Mouse (Mus musculus) neural tube, embryonic 14.5 days (tissue): ENCODE data around the gene Nadsyn1. TPM values are rescaled to one million over a fixed set of nuclear protein-coding genes. Genes with fewer than 3 reads are reported as not detected.

Experiments
- ATAC-seq: fragments of 200-750 bp; cut with Nextera tagmentation; 2 replicates; pipeline ENCODE4 v1.8.0; 2017; ENCODE audit warnings: low read depth, mild to moderate bottlenecking, moderate TSS enrichment, moderate library complexity
- H3K27ac ChIP-seq: fragments of 300-500 bp; sonication (generic); 2 replicates; pipeline ENCODE4 v1.5.1; 2014; ENCODE audit warnings: low read depth, mild to moderate bottlenecking, control low read depth, low read length, moderate library complexity, mixed read lengths
- H3K27me3 ChIP-seq: fragments of 300-500 bp; sonication (generic); 2 replicates; pipeline ENCODE4 v1.6.1; 2014; ENCODE audit warnings: low read length; ENCODE audit not compliant: control insufficient read depth, insufficient read depth
- H3K36me3 ChIP-seq: fragments of 300-500 bp; sonication (generic); 2 replicates; pipeline ENCODE4 v1.6.1; 2014; ENCODE audit warnings: low read length, mixed read lengths; ENCODE audit not compliant: control insufficient read depth, insufficient read depth
- H3K4me1 ChIP-seq: fragments of 300-500 bp; sonication (generic); 2 replicates; pipeline ENCODE4 v1.6.1; 2014; ENCODE audit warnings: low read length; ENCODE audit not compliant: control insufficient read depth, insufficient read depth
- H3K4me2 ChIP-seq: fragments of 300-500 bp; sonication (generic); 2 replicates; pipeline ENCODE4 v1.6.1; 2014; ENCODE audit warnings: mild to moderate bottlenecking, low read depth, low read length, control low read depth
- H3K4me3 ChIP-seq: fragments of 300-500 bp; sonication (generic); 2 replicates; pipeline ENCODE4 v1.5.1; 2014; ENCODE audit warnings: low read depth, low read length, control low read depth, mixed read lengths
- H3K9ac ChIP-seq: fragments of 300-500 bp; sonication (generic); replicated peaks from 2 replicates; pipeline ENCODE4 v1.6.1; 2014; ENCODE audit warnings: low read depth, mild to moderate bottlenecking, control low read depth, low read length, mixed read lengths
- H3K9me3 ChIP-seq: fragments of 300-500 bp; sonication (generic); 2 replicates; pipeline ENCODE4 v1.6.1; 2016; ENCODE audit warnings: low read length; ENCODE audit not compliant: control insufficient read depth
- WGBS: fragments of 180-500 bp; shearing (Covaris S2); extraction: QIAGEN DNeasy Blood & Tissue Kit; methylation state at CpG from one replicate; pipeline ENCODE4 v1.1.7; 2014; 5-methylcytosine and 5-hydroxymethylcytosine counted together
- polyA plus RNA-seq: library from polyadenylated mRNA; unstranded; fragments of >200 nt; fragmentation: Nextera tagmentation; extraction: Ambion mirVana; gene quantifications from 2 replicates; pipeline ENCODE4 v1.2.1, GENCODE M21; 2014

Nadsyn1 gene
- polyA plus RNA-seq, 1 experiment from 2014 or later, result 6.7 TPM

- Histone ChIP-seq H3K4me3 (no peak overlapping the region), H3K4me1 (peaks cover 38% of the 10 kb centered on the region), H3K9ac (no peak overlapping the region), H3K27ac (no peak overlapping the region), H3K36me3 (peaks cover 9% of the 10 kb centered on the region), H3K4me2 (no peak overlapping the region), H3K27me3 (no peaks in the 10 kb centered on the region), H3K9me3 (no peaks in the 10 kb centered on the region)
- no peak for ATAC-seq
- 70% methylated on average over 3 of the region's 3 CpGs for WGBS
Observed at GRCm38 (mm10) chr7:143834972-143835371, 12.3 kb upstream of the Nadsyn1 start.

GRCm38 (mm10) chr7:143834316-143834715, 11.7 kb upstream of the Nadsyn1 start:
- Histone ChIP-seq H3K4me2 (no peak overlapping the region), H3K27ac (no peak overlapping the region), H3K9ac (no peak overlapping the region), H3K4me3 (no peak overlapping the region), H3K4me1 (peaks cover 38% of the 10 kb centered on the region), H3K9me3 (no peaks in the 10 kb centered on the region), H3K36me3 (peaks cover 8% of the 10 kb centered on the region; the same call in 1 of the 2 replicates), H3K27me3 (no peaks in the 10 kb centered on the region)
- WGBS, result 97% methylated on average over 2 of the region's 2 CpGs
- ATAC-seq, result no peak

GRCm38 (mm10) chr7:143833581-143834190, 11.0 kb upstream of the Nadsyn1 start:
- Histone ChIP-seq H3K27ac (no peak overlapping the region), H3K9ac (no peak overlapping the region), H3K4me3 (no peak overlapping the region), H3K4me2 (no peak overlapping the region), H3K4me1 (peaks cover 38% of the 10 kb centered on the region), H3K27me3 (no peaks in the 10 kb centered on the region), H3K9me3 (no peaks in the 10 kb centered on the region), H3K36me3 (peaks cover 8% of the 10 kb centered on the region; the same call in 1 of the 2 replicates)
- ATAC-seq, result no peak
- WGBS, result 85% methylated on average over 6 of the region's 6 CpGs

GRCm38 (mm10) chr7:143832611-143833010, 10.0 kb upstream of the Nadsyn1 start:
- Histone ChIP-seq H3K4me1 (peaks cover 38% of the 10 kb centered on the region), H3K9me3 (no peaks in the 10 kb centered on the region), H3K27ac (no peak overlapping the region), H3K36me3 (peaks cover under 1% of the 10 kb centered on the region; the same call in 1 of the 2 replicates), H3K4me2 (0 out of 2 replicates have a peak overlapping the region, but pooled peaks have one; percentile 8), H3K27me3 (no peaks in the 10 kb centered on the region), H3K9ac (no peak overlapping the region), H3K4me3 (no peak overlapping the region)
- WGBS, result 98% methylated on average over 2 of the region's 2 CpGs
- no peak for ATAC-seq

- 77% methylated on average over 8 of the region's 8 CpGs for WGBS
- H3K4me2 ChIP-seq, result peak overlapping the region; percentile 27; the same call in 1 of the 2 replicates
- H3K4me1 ChIP-seq, result peaks cover 38% of the 10 kb centered on the region
- no peak for ATAC-seq
- 0 out of 2 replicates have a peak overlapping the region, but pooled peaks have one; percentile 25 for H3K9ac ChIP-seq
- no peak overlapping the region for H3K4me3 ChIP-seq
- H3K27ac ChIP-seq, result no peak overlapping the region
- no peaks in the 10 kb centered on the region for H3K9me3 ChIP-seq
- no peaks in the 10 kb centered on the region for H3K27me3 ChIP-seq
- no peaks in the 10 kb centered on the region for H3K36me3 ChIP-seq
Observed at GRCm38 (mm10) chr7:143832196-143832595, 9.5 kb upstream of the Nadsyn1 start.

GRCm38 (mm10) chr7:143830399-143830798, 7.8 kb upstream of the Nadsyn1 start:
- H3K4me1 ChIP-seq, result peaks cover 36% of the 10 kb centered on the region
- peak overlapping the region; percentile 82 for H3K4me2 ChIP-seq
- H3K9me3 ChIP-seq, result no peaks in the 10 kb centered on the region
- ATAC-seq, result peak; percentile 15; the same call in 1 of the 2 replicates
- H3K27ac ChIP-seq, result peak overlapping the region; percentile 82
- H3K36me3 ChIP-seq, result no peaks in the 10 kb centered on the region
- peak overlapping the region; percentile 68 for H3K9ac ChIP-seq
- H3K4me3 ChIP-seq, result peak overlapping the region; percentile 56
- 10% methylated on average over 6 of the region's 6 CpGs for WGBS
- H3K27me3 ChIP-seq, result no peaks in the 10 kb centered on the region

GRCm38 (mm10) chr7:143829504-143830331, 7.1 kb upstream of the Nadsyn1 start:
- Histone ChIP-seq H3K4me2 (peak overlapping the region; percentile 82), H3K27ac (peak overlapping the region; percentile 82), H3K4me3 (peak overlapping the region; percentile 56), H3K9ac (peak overlapping the region; percentile 68), H3K9me3 (no peaks in the 10 kb centered on the region), H3K27me3 (no peaks in the 10 kb centered on the region), H3K36me3 (no peaks in the 10 kb centered on the region), H3K4me1 (peaks cover 29% of the 10 kb centered on the region)
- ATAC-seq, result peak; percentile 98
- WGBS, result 1% methylated on average over 37 of the region's 37 CpGs

GRCm38 (mm10) chr7:143826985-143827384, 4.3 kb upstream of the Nadsyn1 start:
- WGBS, result 88% methylated on average over 2 of the region's 2 CpGs
- Histone ChIP-seq H3K4me2 (no peak overlapping the region), H3K9me3 (no peaks in the 10 kb centered on the region), H3K36me3 (no peaks in the 10 kb centered on the region), H3K4me1 (peaks cover 24% of the 10 kb centered on the region), H3K27ac (no peak overlapping the region), H3K4me3 (no peak overlapping the region), H3K9ac (no peak overlapping the region), H3K27me3 (no peaks in the 10 kb centered on the region)
- no peak for ATAC-seq

GRCm38 (mm10) chr7:143823266-143823605, 587 bp upstream of the Nadsyn1 start:
- WGBS, result 79% methylated on average over 4 of the region's 4 CpGs
- H3K9ac ChIP-seq, result peak overlapping the region; percentile 44; the same call in 1 of the 2 replicates
- H3K36me3 ChIP-seq, result no peaks in the 10 kb centered on the region
- H3K4me1 ChIP-seq, result peaks cover 10% of the 10 kb centered on the region
- H3K27me3 ChIP-seq, result no peaks in the 10 kb centered on the region
- peak overlapping the region; percentile 50 for H3K4me2 ChIP-seq
- H3K4me3 ChIP-seq, result peak overlapping the region; percentile 43
- ATAC-seq, result 0 out of 2 replicates have a peak, but pooled peaks have one; percentile 16
- H3K9me3 ChIP-seq, result no peaks in the 10 kb centered on the region
- H3K27ac ChIP-seq, result peak overlapping the region; percentile 68
